Mouse (Mus musculus): ENCODE measurements around the gene Ccdc13. TPM values are rescaled to one million over a fixed set of nuclear protein-coding genes. Genes with fewer than 3 reads are reported as not detected.

Ccdc13 gene
- total RNA-seq, 4 experiments from 2014 or later = 6.1 to 7.6 (median 6.5) TPM

- DNase-seq (ENCODE audit: low spot score in 2 of 2) = no peak
Measured at GRCm38 (mm10) chr9:121807546-121807945, 31.7 kb downstream of the Ccdc13 start.

- DNase-seq (ENCODE audit: low spot score in 2 of 2) = no peak
Measured at GRCm38 (mm10) chr9:121802747-121803146, 36.5 kb downstream of the Ccdc13 start.

DNA sequence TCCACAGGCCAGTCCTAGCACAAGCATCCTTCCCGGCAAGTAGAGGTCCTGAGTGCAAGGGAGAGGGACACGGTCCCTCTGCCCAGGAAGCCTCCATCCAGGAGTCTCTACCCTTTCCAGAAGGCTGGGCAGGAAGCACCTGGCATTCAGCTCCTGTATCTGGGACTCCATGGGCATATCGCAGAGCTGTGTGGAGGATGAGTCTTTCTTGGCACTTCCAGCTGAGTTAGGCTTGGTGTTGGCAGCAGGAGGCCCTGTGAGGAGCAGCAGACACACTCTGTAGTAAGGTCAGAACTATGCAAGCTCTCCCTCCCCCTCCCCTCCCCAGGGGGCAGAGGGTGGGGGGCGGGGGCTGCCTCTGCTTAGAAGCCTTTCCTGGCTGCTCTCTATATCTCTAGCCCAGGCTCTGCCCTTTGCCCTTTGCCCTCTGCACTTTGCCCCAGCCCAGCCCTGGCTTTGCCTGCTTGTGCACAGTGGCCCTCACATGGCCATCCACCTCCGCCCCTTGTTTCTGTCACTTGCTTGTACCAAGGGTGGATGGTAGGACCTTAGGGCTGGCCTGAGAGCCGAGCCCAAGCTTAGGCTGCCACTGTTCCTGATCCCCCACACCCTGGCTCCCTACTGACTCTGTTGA lies 40.3 kb downstream of the Ccdc13 start:
- no peak for DNase-seq (ENCODE audit: low spot score in 2 of 2)

DNA sequence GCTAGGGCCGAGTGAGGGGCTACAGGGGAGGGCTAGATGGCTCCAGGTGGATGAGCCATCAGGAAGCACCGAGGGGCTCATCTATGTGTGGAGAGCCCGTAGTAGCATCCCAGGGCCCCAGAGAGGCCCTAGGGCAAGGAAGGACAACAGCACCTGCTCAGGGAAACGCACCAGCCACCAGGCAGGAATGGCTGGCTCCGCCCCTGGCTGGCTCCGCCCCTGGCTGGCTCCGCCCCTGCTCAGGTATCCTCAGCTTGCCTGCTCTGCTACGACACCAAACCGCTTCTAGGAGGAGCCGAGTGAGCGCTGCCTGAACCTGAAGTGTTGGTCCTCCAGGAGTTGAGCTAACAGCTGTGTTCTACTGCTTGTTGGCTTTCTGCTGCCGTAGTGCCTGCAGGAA lies 41.5 kb downstream of the Ccdc13 start:
- DNase-seq (ENCODE audit: low spot score in 2 of 2) = no peak

DNA sequence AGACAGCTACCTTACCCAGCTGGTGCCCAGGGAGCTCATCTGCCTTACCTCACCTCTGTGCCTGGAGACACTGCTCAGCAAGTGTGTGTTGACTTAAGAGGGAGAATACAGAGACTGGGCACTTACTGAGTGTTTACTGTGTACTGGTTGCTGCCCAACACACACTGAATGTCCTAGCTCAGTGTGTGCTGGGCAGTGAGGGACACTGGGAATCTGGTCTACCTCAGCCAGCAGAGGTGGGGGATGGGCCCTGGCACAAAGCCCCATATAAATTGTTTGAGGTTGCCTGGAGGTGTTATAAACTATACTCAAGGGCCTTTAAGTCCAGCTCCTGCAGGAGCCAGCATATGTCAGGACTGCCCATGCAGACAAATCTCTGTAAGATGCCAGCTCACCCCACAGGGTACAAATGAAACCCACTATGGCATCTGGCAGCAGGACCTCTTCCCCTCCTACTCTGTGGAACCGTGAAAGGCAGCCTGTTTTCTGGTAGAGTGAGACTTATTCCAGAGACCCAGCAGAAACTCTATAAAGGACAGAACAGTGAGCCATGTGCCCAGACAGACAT lies 44.2 kb downstream of the Ccdc13 start:
- no peak for DNase-seq (ENCODE audit: low spot score in 2 of 2)

DNA sequence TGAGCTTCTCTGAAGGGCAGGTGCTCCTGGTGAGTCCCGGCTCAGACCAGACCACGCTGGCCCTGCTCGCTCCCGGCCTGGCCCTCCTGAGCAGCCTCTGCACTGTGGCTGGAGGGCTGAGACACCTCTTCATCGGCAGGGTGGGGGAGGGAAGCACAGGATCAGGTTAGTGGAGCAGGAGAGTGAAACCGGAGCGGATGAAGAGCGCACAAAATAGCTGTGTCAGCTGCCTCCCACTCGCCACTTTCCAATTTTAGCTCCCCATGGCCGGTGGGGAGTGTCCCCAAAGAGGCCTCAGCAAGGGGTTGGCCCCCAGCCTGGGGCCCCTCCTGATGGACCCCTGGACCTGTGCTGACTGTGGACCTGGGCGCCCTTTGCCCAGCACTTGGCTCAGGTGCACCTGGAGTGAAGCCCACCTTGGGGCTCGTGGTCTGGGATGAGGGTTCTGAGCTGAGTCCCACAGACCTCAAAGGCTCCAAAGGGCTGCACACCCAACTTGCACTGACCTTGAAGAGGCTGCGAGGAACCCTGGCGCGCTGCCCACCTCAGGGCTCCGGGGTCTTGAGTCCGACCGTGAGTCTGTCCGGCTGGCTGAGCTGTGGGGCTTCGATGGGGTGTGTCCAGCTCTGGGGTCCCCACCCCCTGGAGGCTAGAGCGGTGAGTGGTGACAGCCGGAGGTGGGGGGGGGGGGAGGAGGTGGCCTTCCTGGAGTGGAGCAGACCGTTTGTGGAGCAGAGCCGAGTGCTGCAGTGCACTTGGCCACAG lies 47.3 kb downstream of the Ccdc13 start, which contains the start of gene Hhatl:
TSS of gene Hhatl (minus strand) at position 751 of the 765 bp plus-strand sequence.
- DNase-seq (ENCODE audit: low spot score in 2 of 2) = no peak

- DNase-seq (ENCODE audit: low spot score in 2 of 2) = peak in 1 of 2 experiments; percentile 60
Measured at GRCm38 (mm10) chr9:121791206-121791605, 48.1 kb downstream of the Ccdc13 start.

DNA sequence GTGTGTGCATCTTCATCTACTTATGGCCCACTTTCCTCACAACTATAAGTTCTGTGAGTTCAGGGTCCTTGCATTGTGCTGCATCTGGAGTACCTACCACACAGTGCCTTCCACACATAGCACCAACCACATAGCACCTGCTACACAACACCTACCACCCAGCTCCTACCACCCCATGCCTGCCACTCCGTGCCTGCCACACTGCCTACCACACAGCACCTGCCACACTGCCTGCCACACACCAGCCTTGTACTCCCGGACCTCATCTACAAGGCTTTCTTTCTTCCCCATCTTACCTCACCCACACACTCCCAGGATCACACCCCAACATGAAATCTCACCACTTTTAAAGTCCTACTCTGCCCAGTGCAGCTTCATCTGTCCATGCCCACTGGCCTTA lies 52.9 kb downstream of the Ccdc13 start:
- DNase-seq (ENCODE audit: low spot score in 2 of 2) = no peak

- DNase-seq (ENCODE audit: low spot score in 2 of 2) = no peak
Measured at GRCm38 (mm10) chr9:121785261-121785660, 54.0 kb downstream of the Ccdc13 start.

- no peak for DNase-seq (ENCODE audit: low spot score in 2 of 2)
Measured at GRCm38 (mm10) chr9:121784801-121785200, 54.5 kb downstream of the Ccdc13 start.

DNA sequence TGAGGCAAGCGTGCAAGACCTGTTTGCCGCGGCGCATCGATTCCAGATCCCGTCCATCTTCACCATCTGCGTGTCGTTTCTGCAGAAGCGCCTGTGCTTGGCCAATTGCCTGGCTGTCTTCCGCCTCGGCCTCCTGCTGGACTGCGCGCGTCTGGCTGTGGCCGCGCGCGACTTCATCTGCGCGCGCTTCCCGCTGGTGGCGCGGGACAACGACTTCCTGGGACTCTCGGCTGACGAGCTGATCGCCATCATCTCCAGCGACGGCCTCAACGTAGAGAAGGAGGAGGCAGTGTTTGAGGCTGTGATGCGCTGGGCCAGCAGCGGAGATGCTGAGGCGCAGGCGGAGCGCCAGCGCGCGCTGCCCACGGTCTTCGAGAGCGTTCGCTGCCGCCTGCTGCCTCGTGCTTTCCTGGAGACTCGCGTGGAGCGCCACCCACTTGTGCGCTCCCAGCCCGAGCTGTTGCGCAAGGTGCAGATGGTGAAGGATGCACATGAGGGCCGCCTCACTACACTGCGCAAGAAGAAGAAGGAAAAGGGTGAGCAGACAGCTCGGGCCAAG lies 61.1 kb downstream of the Ccdc13 start:
- DNase-seq (ENCODE audit: low spot score in 2 of 2) = peak; percentile 57 to 90

DNA sequence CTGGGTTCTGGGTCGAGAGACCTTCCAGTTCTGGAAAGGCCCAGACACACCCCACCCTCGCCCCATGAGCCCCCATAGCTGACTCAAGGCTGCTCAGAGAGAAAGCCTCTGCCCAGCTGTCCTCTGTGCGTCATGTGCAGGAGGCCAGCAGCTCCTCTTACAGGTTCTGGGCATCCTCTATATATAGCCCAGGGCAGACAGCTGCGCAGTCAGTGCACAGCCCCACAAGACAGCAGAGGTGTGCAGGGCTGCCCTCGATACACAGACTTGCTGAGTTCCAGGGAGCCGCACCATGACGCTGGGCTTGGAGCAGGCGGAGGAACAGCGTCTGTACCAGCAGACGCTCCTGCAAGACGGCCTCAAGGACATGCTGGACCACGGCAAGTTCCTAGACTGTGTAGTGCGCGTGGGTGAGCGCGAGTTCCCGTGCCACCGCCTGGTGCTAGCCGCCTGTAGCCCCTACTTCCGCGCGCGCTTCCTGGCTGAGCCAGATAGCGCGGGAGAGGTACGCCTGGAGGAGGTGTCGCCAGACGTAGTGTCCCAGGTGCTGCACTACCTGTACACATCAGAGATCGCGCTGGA lies 61.7 kb downstream of the Ccdc13 start, which contains the start of gene Klhl40:
TSS of gene Klhl40 (plus strand) at position 124 of the 582 bp plus-strand sequence.
- DNase-seq (ENCODE audit: low spot score in 2 of 2) = peak in 1 of 2 experiments; percentile 77

GRCm38 (mm10) chr9:121776511-121776910 lies 62.8 kb downstream of the Ccdc13 start:
- peak in 1 of 2 experiments; percentile 74 for DNase-seq (ENCODE audit: low spot score in 2 of 2)

DNA sequence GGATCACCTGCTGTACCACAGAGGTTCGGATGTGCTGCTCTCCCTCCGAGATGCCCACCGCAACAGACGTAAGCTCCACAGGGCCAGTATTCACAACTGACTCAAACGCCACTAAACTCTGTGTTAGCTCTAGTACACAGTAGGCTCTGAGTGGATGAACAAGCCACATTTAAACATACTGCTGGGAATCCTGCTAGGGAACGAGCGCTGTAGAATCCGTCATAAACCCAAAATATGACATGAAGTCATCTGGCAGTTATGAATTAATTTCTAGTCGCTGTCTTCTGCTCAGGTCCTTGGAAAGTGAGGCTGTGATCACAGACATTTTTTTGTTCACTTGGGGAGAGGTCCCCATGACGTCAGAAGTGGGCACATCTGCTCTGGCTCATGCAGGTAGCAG lies 63.3 kb downstream of the Ccdc13 start:
- DNase-seq (ENCODE audit: low spot score in 2 of 2) = no peak

DNA sequence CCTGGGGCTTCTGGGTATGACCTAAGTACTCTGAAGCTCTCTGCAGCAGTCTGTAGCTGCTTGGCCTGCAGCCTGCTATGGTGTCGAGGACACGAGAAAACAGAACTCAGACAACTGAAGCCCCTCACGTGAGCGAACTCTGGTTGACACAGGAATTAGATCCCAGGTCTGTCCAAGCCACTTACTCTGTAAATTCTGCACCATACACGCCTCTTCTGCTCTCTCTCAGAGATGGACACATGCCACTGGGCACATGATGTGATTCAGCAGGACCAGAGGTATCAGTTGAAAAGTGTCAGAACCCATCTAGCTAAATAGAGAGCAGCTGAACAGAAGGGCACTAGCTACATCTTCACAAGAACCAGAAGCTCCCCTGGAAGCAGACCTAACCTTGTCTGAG lies 66.8 kb downstream of the Ccdc13 start:
- DNase-seq (ENCODE audit: low spot score in 2 of 2) = no peak

DNA sequence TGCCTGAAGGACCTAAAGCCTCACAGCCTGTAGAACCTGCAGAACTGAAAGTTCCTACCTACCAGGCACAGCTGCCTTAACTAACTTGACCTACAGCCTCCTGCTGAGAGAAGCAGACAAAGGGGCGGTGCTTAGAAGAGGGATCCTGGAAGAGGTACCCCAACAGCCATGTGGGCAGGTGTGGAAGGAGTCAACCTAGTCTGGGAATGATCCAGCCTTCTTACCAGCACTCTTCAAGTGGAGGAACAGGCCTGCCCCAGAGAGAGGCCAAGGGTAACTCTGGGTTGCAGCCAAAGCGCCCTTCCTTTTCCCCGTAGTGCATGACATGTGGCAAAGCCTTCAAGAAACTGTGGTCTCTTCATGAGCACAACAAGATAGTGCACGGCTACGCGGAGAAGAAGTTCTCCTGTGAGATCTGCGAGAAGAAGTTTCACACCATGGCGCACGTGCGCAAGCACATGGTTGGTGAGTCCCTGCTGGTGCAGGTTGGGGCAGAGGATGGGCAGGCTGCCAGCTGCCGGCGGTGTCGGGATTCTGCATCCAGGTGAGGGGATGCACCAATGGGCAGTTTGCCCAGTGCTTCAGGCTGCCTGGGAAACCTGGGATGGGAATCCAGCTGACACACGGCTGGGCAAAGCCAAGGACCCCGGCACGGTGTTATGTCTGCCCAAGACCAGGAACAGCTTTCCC lies 74.0 kb downstream of the Ccdc13 start:
- DNase-seq (ENCODE audit: low spot score in 2 of 2) = peak in 1 of 2 experiments; percentile 42

- DNase-seq (ENCODE audit: low spot score in 2 of 2) = peak in 1 of 2 experiments; percentile 17
Measured at GRCm38 (mm10) chr9:121763716-121764115, 75.5 kb downstream of the Ccdc13 start.

DNA sequence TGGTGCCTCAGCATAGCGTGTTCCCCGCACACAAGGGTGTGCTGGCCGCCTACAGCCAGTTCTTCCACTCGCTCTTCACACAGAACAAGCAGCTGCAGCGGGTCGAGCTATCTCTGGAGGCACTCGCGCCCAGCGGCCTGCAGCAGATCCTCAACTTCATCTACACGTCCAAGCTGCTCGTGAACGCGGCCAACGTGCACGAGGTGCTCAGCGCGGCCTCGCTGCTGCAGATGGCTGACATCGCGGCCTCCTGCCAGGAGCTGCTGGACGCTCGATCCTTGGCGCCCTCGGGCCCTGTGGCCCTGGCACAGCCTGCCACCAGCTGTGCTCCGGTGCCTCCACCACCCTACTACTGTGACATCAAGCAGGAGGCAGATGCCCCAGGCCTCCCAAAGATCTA lies 76.5 kb downstream of the Ccdc13 start:
- peak in 1 of 2 experiments; percentile 33 for DNase-seq (ENCODE audit: low spot score in 2 of 2)

GRCm38 (mm10) chr9:121762248-121762647 lies 77.0 kb downstream of the Ccdc13 start:
- DNase-seq (ENCODE audit: low spot score in 2 of 2) = peak in 1 of 2 experiments; percentile 23

DNA sequence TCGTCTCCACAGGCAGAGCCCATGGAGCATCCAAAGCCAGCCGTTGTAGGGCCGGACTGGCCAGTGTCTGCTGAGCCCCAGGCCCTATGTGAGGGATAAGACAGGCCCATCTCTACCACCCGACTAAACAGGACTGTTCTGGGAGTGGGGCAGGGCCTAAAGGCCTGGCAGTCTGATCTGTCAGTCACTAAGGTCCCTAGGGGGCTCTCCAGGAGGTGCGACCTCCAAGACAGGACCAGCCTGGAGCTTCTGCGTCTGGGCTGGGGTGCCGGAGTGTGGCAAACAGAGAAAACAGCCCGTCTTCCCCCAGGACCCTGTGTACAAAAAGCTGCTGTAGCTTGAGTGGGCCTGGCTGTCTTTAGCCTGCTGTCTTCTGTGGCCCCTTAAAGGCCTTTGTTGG lies 77.5 kb downstream of the Ccdc13 start:
- DNase-seq (ENCODE audit: low spot score in 2 of 2) = no peak

DNA sequence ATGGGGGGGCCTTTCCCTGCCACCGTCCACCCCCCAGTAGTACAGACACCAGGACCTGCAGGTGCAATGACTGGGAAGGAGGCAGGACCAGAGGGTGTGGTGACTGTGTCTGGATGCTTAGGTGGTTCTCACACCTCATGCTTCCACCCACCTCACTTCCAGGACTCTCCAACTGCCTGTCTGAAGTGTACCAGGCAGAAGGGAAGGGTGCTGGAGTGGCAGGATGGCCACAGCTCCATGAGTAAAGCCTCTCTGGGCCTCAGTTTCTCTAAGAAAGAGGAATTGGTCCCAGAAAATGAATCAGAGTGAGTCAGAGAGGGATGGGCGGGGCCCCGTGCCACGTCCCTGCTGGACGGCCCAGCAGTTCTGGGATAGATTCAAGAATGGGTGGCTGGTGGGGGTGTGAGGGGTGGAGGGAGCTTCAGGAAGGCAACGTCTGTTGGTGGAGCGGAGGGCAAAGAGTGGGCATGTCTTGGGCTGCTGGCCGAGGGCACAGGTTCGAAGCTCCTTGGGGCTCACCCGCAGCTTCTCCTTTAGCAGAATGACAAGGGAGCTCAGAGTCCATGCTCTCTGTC lies 78.1 kb downstream of the Ccdc13 start:
- DNase-seq (ENCODE audit: low spot score in 2 of 2) = peak in 1 of 2 experiments; percentile 55
